Comparison of ENCODE assay signal across 23 mouse cellular contexts in the genomic region with DNA sequence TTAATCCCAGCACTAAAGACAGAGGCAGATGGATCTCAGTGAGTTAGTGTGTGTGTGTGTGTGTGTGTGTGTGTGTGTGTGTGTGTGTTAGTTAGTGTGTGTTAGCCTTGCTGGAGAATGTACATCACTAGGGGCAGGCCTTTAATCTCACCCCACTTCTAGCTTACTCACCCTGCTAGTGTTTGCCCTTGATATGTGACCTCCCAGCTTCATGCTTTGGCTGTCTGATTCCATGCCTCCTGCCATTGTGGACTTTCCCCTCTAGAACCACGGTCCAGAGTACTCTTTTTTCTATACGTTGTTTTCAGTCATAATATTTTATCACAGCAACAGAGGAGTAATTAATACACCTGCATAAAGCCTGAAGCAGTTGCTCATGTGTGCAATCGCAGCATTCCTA. TPM values are rescaled to one million over a fixed set of nuclear protein-coding genes. Genes with fewer than 3 reads are reported as not detected.
DNase-seq lines count a peak whose midpoint lies in the region; ATAC-seq and TF ChIP-seq lines count a peak whose summit lies in the region.
"Had no signal": no experiment of that assay in that cellular context is flagged by ENCODE, and none has a peak within 500 bp of the region (broad histone marks: within the 10 kb centered on the region; RNA-seq: fewer than 3 reads in every experiment).

No protein-coding gene starts in this region.

- no peaks in the 10 kb centered on the region for H3K27me3 ChIP-seq in intestine, embryonic 16.5 days (replicated peaks; ENCODE audit: control insufficient read depth, insufficient read depth, low read length)
- no peaks in the 10 kb centered on the region for H3K27me3 ChIP-seq in intestine, embryonic 15.5 days (replicated peaks)
- no peaks in the 10 kb centered on the region for H3K27me3 ChIP-seq in intestine, postnatal 0 days (replicated peaks; ENCODE audit: control insufficient read depth, insufficient read depth, low read length)
- no peaks in the 10 kb centered on the region for H3K27me3 ChIP-seq in stomach, postnatal 0 days (ENCODE audit: control insufficient read depth, insufficient read depth, low read length)
- H3K27me3 ChIP-seq: CH12.LX; embryonic facial prominence, embryonic 12.5 days; forebrain, embryonic 13.5 days; forebrain, embryonic 15.5 days; Patski had no signal

- no peak overlapping the region for H3K4me2 ChIP-seq in intestine, embryonic 16.5 days (ENCODE audit: low read depth, low read length)
- H3K4me2 ChIP-seq in intestine, embryonic 15.5 days (replicated peaks) = no peak overlapping the region
- no peak overlapping the region for H3K4me2 ChIP-seq in intestine, postnatal 0 days (replicated peaks; ENCODE audit: low read depth)
- no peak overlapping the region for H3K4me2 ChIP-seq in stomach, postnatal 0 days (replicated peaks; ENCODE audit: low read depth)
- H3K4me2 ChIP-seq: embryonic facial prominence, embryonic 12.5 days; forebrain, embryonic 13.5 days; forebrain, embryonic 15.5 days had no signal

- no peak overlapping the region for H3K4me3 ChIP-seq in intestine, embryonic 16.5 days (ENCODE audit: low read length)
- no peak overlapping the region for H3K4me3 ChIP-seq in intestine, embryonic 15.5 days (replicated peaks)
- H3K4me3 ChIP-seq in intestine, postnatal 0 days (ENCODE audit: low read depth, low read length) = no peak overlapping the region
- no peak overlapping the region for H3K4me3 ChIP-seq in stomach, postnatal 0 days (ENCODE audit: low read depth, low read length)
- H3K4me3 ChIP-seq: embryonic facial prominence, embryonic 10.5 days; embryonic facial prominence, embryonic 12.5 days; forebrain, embryonic 13.5 days; forebrain, embryonic 15.5 days had no signal

- WGBS in intestine, embryonic 16.5 days = 78% methylated on average over 3 of the region's 3 CpGs
- WGBS in intestine, embryonic 15.5 days = 77% methylated on average over 3 of the region's 3 CpGs
- 58% methylated on average over 3 of the region's 3 CpGs for WGBS in intestine, postnatal 0 days
- WGBS in stomach, postnatal 0 days = 78% methylated on average over 3 of the region's 3 CpGs

- TF ChIP-seq EP300 in stomach, postnatal 0 days (optimal IDR thresholded peaks at IDR 0.05) = no peak

- intact Hi-C loops in heart, postnatal 36 days (cut with DNase I) = no loop called here

- no peak for DNase-seq in stomach, postnatal 0 days (ENCODE audit: low spot score)
- DNase-seq in heart, postnatal 36 days = no peak
- DNase-seq: adrenal gland, adult 8-10 months; adrenal gland, postnatal 14 days; adrenal gland, postnatal 36 days; B cell, adult 2 months; cerebellum, adult 11-12 months; cerebellum, adult 2 months; cerebellum, adult 9-10 months; cerebellum, postnatal 10 days; cerebellum, postnatal 25 days had no signal

- H3K27ac ChIP-seq in intestine, embryonic 16.5 days (ENCODE audit: low read length) = no peak overlapping the region
- no peak overlapping the region for H3K27ac ChIP-seq in intestine, embryonic 15.5 days
- no peak overlapping the region for H3K27ac ChIP-seq in intestine, postnatal 0 days (ENCODE audit: low read depth, low read length)
- H3K27ac ChIP-seq in stomach, postnatal 0 days (replicated peaks) = no peak overlapping the region
- H3K27ac ChIP-seq: embryonic facial prominence, embryonic 10.5 days; embryonic facial prominence, embryonic 12.5 days; forebrain, embryonic 13.5 days; forebrain, embryonic 15.5 days had no signal

- H3K4me1 ChIP-seq in intestine, embryonic 16.5 days (ENCODE audit: control insufficient read depth, insufficient read depth, low read length) = no peaks in the 10 kb centered on the region
- no peaks in the 10 kb centered on the region for H3K4me1 ChIP-seq in intestine, embryonic 15.5 days (replicated peaks)
- no peaks in the 10 kb centered on the region for H3K4me1 ChIP-seq in intestine, postnatal 0 days (replicated peaks; ENCODE audit: control insufficient read depth, insufficient read depth, low read length)
- H3K4me1 ChIP-seq in stomach, postnatal 0 days (replicated peaks; ENCODE audit: control insufficient read depth, insufficient read depth) = no peaks in the 10 kb centered on the region
- H3K4me1 ChIP-seq: embryonic facial prominence, embryonic 12.5 days; forebrain, embryonic 13.5 days; forebrain, embryonic 15.5 days had no signal

- no peak overlapping the region for H3K9ac ChIP-seq in intestine, embryonic 16.5 days (ENCODE audit: low read depth, low read length)
- no peak overlapping the region for H3K9ac ChIP-seq in intestine, embryonic 15.5 days
- no peak overlapping the region for H3K9ac ChIP-seq in intestine, postnatal 0 days (ENCODE audit: low read depth, low read length)
- no peak overlapping the region for H3K9ac ChIP-seq in stomach, postnatal 0 days (ENCODE audit: low read length)
- H3K9ac ChIP-seq: embryonic facial prominence, embryonic 12.5 days; forebrain, embryonic 13.5 days; forebrain, embryonic 15.5 days had no signal

- peaks cover 7% of the 10 kb centered on the region; the same call in 1 of the 2 replicates for H3K36me3 ChIP-seq in intestine, embryonic 16.5 days (ENCODE audit: control insufficient read depth, insufficient read depth, low read length)
- no peaks in the 10 kb centered on the region for H3K36me3 ChIP-seq in intestine, embryonic 15.5 days
- peaks cover 39% of the 10 kb centered on the region for H3K36me3 ChIP-seq in intestine, postnatal 0 days (ENCODE audit: control insufficient read depth, insufficient read depth)
- H3K36me3 ChIP-seq in stomach, postnatal 0 days (ENCODE audit: control insufficient read depth, insufficient read depth, low read length) = peaks cover 4% of the 10 kb centered on the region; the same call in 1 of the 2 replicates

- no peak for TF ChIP-seq CTCF in intestine, postnatal 0 days (IDR thresholded peaks at IDR 0.05; ENCODE audit: low read depth)
- TF ChIP-seq CTCF in stomach, postnatal 0 days (IDR thresholded peaks at IDR 0.05; ENCODE audit: low read depth) = no peak

- ATAC-seq in intestine, embryonic 16.5 days = 0 out of 2 replicates have a peak, but pooled peaks have one; percentile 36
- no peak for ATAC-seq in intestine, embryonic 15.5 days
- peak; percentile 65 for ATAC-seq in intestine, postnatal 0 days
- peak; percentile 62; the same call in 1 of the 2 replicates for ATAC-seq in stomach, postnatal 0 days (ENCODE audit: low FRiP score, low TSS enrichment)
- ATAC-seq: activated CD4-positive, CD25-positive, alpha-beta regulatory T cell, adult 4 months; CD4-positive, CD25-positive, alpha-beta regulatory T cell, adult 4 months; forebrain, embryonic 13.5 days; forebrain, embryonic 15.5 days; Patski had no signal

- H3K9me3 ChIP-seq in intestine, embryonic 16.5 days (ENCODE audit: control insufficient read depth, low read length) = no peaks in the 10 kb centered on the region
- H3K9me3 ChIP-seq in intestine, embryonic 15.5 days = no peaks in the 10 kb centered on the region
- no peaks in the 10 kb centered on the region for H3K9me3 ChIP-seq in intestine, postnatal 0 days (ENCODE audit: control insufficient read depth)
- no peaks in the 10 kb centered on the region for H3K9me3 ChIP-seq in stomach, postnatal 0 days (ENCODE audit: control insufficient read depth, low read length)
- H3K9me3 ChIP-seq: embryonic facial prominence, embryonic 10.5 days; embryonic facial prominence, embryonic 12.5 days; forebrain, embryonic 13.5 days; forebrain, embryonic 15.5 days; G1E had no signal

RNA-seq across cellular contexts. Expression of gene Gpatch1, which starts 7.0 kb away (rescaled TPM):
- 14.8 and 15.3 TPM in 2 replicates for polyA plus RNA-seq in intestine, embryonic 16.5 days (2015; fragmentation: Nextera tagmentation; extraction: Ambion mirVana)
- polyA plus RNA-seq in intestine, embryonic 15.5 days (2015; fragmentation: Nextera tagmentation; extraction: Ambion mirVana) = 14.8 and 14.9 TPM in 2 replicates
- 8.6 and 9.1 TPM in 2 replicates for polyA plus RNA-seq in intestine, postnatal 0 days (2015; fragmentation: Nextera tagmentation; extraction: Ambion mirVana)
- polyA plus RNA-seq in stomach, postnatal 0 days (2015; fragmentation: Nextera tagmentation; extraction: Ambion mirVana) = 9.1 and 9.3 TPM in 2 replicates
- 10 to 100 TPM; 10.9 to 15.4 TPM for total RNA-seq in heart, postnatal 36 days (2021)

RNA-seq across cellular contexts. Expression of gene Rhpn2, which starts 22.8 kb away (rescaled TPM):
- polyA plus RNA-seq in intestine, embryonic 16.5 days (2015; fragmentation: Nextera tagmentation; extraction: Ambion mirVana) = 95.3 and 105 TPM in 2 replicates
- 73.2 and 74.7 TPM in 2 replicates for polyA plus RNA-seq in intestine, embryonic 15.5 days (2015; fragmentation: Nextera tagmentation; extraction: Ambion mirVana)
- 63.3 and 75.0 TPM in 2 replicates for polyA plus RNA-seq in intestine, postnatal 0 days (2015; fragmentation: Nextera tagmentation; extraction: Ambion mirVana)
- polyA plus RNA-seq in stomach, postnatal 0 days (2015; fragmentation: Nextera tagmentation; extraction: Ambion mirVana) = 23.1 and 24.4 TPM in 2 replicates
- total RNA-seq in heart, postnatal 36 days (2021) = 1 to 10 TPM; 4.5 to 6.1 TPM
